Mouse (Mus musculus) cerebellum, adult 2 months (tissue): ENCODE results near the gene Hs3st3a1. TPM values are rescaled to one million over a fixed set of nuclear protein-coding genes. Genes with fewer than 3 reads are reported as not detected.

ENCODE experiments used
- DNase-seq, 2 experiments: peaks; one replicate each; pipeline ENCODE4 v3.0.0; 2021
- H3K27ac ChIP-seq: fragments of 200-500 bp; 2 replicates; pipeline ENCODE4 v1.5.1; 2012; ENCODE audit warnings: low read length, control low read depth, inconsistent platforms; ENCODE audit not compliant: insufficient read depth
- H3K27me3 ChIP-seq: fragments of 200-500 bp; 2 replicates; pipeline ENCODE4 v1.6.1; 2012; ENCODE audit warnings: inconsistent platforms, mild to moderate bottlenecking, low read length, moderate library complexity; ENCODE audit not compliant: control insufficient read depth, insufficient read depth
- H3K4me1 ChIP-seq: fragments of 200-500 bp; 2 replicates; pipeline ENCODE4 v1.6.1; 2011; ENCODE audit warnings: low read length; ENCODE audit not compliant: control insufficient read depth, insufficient read depth
- H3K4me3 ChIP-seq: fragments of 200-500 bp; replicated peaks from 2 replicates; pipeline ENCODE3; 2011; ENCODE audit warnings: mild to moderate bottlenecking, low read depth, low read length, control low read depth; ENCODE audit not compliant: insufficient read depth
- CTCF ChIP-seq: fragments of 200-500 bp; IDR thresholded peaks from 2 replicates; pipeline ENCODE4 v1.5.1; 2011; ENCODE audit warnings: low read depth, mild to moderate bottlenecking, control low read depth, low read length, moderate library complexity, borderline replicate concordance; ENCODE audit not compliant: insufficient read depth
- POLR2A ChIP-seq: fragments of 200-500 bp; IDR thresholded peaks from 2 replicates; pipeline ENCODE4 v1.6.1; 2011; ENCODE audit warnings: low read length, control low read depth, borderline replicate concordance; ENCODE audit not compliant: insufficient read depth
- WGBS: fragments of 180-500 bp; shearing (Covaris S2); methylation state at CpG from one replicate; pipeline ENCODE4 v1.1.7; 2018; 5-methylcytosine and 5-hydroxymethylcytosine counted together
- polyA plus RNA-seq: library from polyadenylated mRNA; depleted of rRNA; stranded (reverse); fragments of >200 nt; gene quantifications from 2 replicates; pipeline ENCODE4 v1.2.3, GENCODE M21; 2012

Hs3st3a1 gene
- polyA plus RNA-seq, 1 experiment = 0.72 TPM

- H3K4me3 ChIP-seq = no peak overlapping the region
- 67% methylated on average over 2 of the region's 2 CpGs for WGBS
- H3K4me1 ChIP-seq = no peaks in the 10 kb centered on the region
- H3K27ac ChIP-seq = no peak overlapping the region
- no peaks in the 10 kb centered on the region for H3K27me3 ChIP-seq
- no peak for TF ChIP-seq POLR2A
- no peak for TF ChIP-seq CTCF
- DNase-seq = no peak
These were observed 74.0 kb downstream of the Hs3st3a1 start for GRCm38 (mm10) chr11:64509106-64509505.

- 89% methylated on average over 4 of the region's 4 CpGs for WGBS
- Histone ChIP-seq H3K27me3 (no peaks in the 10 kb centered on the region), H3K27ac (no peak overlapping the region), H3K4me3 (no peak overlapping the region), H3K4me1 (no peaks in the 10 kb centered on the region)
- TF ChIP-seq POLR2A (no peak), CTCF (no peak)
- no peak for DNase-seq
These were observed 77.2 kb downstream of the Hs3st3a1 start for GRCm38 (mm10) chr11:64512301-64512700.

GRCm38 (mm10) chr11:64513419-64513818 is 78.3 kb downstream of the Hs3st3a1 start:
- Histone ChIP-seq H3K27me3 (no peaks in the 10 kb centered on the region), H3K4me1 (no peaks in the 10 kb centered on the region), H3K27ac (no peak overlapping the region), H3K4me3 (no peak overlapping the region)
- WGBS = 92% methylated on average over 5 of the region's 5 CpGs
- TF ChIP-seq CTCF (no peak), POLR2A (no peak)
- DNase-seq = no peak

GRCm38 (mm10) chr11:64516712-64517589 is 81.8 kb downstream of the Hs3st3a1 start:
- 93% methylated on average over 9 of the region's 9 CpGs for WGBS
- Histone ChIP-seq H3K27ac (no peak overlapping the region), H3K4me3 (no peak overlapping the region), H3K4me1 (no peaks in the 10 kb centered on the region), H3K27me3 (no peaks in the 10 kb centered on the region; the same call in 1 of the 2 replicates)
- TF ChIP-seq CTCF (no peak), POLR2A (no peak)
- DNase-seq = no peak

DNA sequence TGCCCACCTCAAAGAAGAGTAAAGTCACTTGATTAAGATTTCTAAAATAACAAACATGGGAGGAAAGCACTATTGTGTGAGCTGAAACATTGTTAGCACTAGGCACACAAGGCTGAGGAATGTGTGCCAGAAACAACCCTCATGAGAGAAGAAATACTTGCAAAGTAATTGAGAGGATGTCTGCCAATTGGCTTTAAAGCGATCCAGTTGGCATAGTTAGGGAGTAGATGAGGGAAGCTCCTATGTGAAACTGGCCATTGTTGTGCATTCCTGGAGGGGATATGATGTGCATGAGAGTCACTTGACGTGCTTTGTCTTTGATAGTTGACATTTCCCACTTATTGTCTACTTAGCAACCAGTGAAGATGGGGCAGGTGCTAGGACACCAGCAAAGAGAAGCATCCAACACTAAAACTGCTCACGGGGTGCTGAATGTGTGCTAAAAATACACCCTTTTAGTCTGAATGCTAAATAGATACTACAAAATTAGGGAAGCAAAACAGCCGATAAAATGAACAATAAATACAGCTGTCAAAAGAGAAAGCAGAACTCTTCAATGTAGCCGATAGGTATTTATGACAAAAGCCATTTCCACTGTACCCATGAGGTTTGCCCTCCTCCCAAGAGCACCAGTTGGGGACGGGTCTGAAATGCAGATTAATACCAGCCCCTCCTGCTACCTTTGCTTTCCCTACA is 83.2 kb downstream of the Hs3st3a1 start:
- no peak for DNase-seq

DNA sequence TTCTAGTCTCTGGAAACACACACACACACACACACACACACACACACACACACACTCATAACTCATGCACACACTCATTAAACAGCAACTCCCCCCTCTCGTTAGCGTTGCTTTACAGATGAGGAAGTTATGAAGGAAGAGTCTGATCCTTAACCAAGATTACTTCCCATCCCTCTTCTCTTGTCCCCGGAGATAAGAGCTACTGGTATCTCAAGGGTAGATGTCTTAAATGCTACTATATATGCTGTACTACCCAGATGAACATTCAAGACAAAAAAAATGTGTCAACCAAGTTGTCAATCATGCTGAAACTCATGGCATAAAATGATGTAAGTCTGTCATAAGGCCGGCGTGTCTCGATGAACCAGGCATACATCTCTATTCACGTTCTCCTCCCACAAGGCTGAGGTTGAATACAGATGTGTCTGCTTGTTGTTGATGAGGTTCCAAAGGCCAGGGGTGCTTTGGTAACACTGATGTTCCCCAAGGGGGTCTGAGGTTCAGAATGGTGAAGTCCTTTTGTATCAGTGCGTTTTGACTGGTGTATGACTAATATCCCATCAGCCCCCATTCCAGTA is 89.0 kb downstream of the Hs3st3a1 start:
- 91% methylated on average over 8 of the region's 8 CpGs for WGBS
- Histone ChIP-seq H3K4me3 (no peak overlapping the region), H3K27ac (no peak overlapping the region), H3K4me1 (no peaks in the 10 kb centered on the region), H3K27me3 (no peaks in the 10 kb centered on the region; the same call in 1 of the 2 replicates)
- no peak for DNase-seq
- TF ChIP-seq CTCF = no peak
- TF ChIP-seq POLR2A = no peak

More for the DNA sequence above, 83.2 kb downstream of the Hs3st3a1 start:
- Histone ChIP-seq H3K27me3 (no peaks in the 10 kb centered on the region; the same call in 1 of the 2 replicates), H3K4me3 (no peak overlapping the region), H3K4me1 (no peaks in the 10 kb centered on the region), H3K27ac (no peak overlapping the region)
- WGBS = 13% methylated on average over 6 of the region's 6 CpGs
- no peak for TF ChIP-seq POLR2A
- TF ChIP-seq CTCF = no peak

DNA sequence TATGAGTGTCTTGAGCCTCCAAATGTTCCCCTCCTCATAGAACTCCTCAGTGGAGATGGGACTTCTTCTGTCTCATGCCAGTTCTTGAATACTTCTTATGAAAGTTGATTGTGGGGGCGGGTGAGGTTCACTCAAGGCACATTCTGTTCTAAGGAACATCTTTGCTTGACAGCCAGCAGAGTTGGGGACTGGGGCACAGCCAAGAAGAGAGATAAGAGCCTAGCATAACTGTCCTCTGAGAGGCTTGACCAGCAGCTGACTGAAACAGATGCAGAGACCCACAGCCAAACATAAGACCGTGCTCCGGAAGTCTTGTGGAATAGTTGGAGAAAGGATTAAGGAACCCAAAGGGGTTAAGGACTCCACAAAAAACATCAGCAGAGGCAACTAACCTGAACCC is 102.1 kb downstream of the Hs3st3a1 start:
- Histone ChIP-seq H3K4me1 (no peaks in the 10 kb centered on the region), H3K27me3 (no peaks in the 10 kb centered on the region), H3K4me3 (no peak overlapping the region), H3K27ac (no peak overlapping the region)
- WGBS = 65% methylated on average over 3 of the region's 3 CpGs
- DNase-seq = no peak
- TF ChIP-seq POLR2A (no peak), CTCF (no peak)
